Comparison of ENCODE assay signal across 17 mouse cellular contexts in genomic region chr13:3779575-3780226, GRCm38 (mm10). TPM values are rescaled to one million over a fixed set of nuclear protein-coding genes. Genes with fewer than 3 reads are reported as not detected.
DNase-seq lines count a peak whose midpoint lies in the region; ATAC-seq and TF ChIP-seq lines count a peak whose summit lies in the region.
"Had no signal": no experiment of that assay in that cellular context is flagged by ENCODE, and none has a peak within 500 bp of the region (broad histone marks: within the 10 kb centered on the region; RNA-seq: fewer than 3 reads in every experiment).

No protein-coding gene starts in this region.

- no peaks in the 10 kb centered on the region for H3K9me3 ChIP-seq in stomach, embryonic 16.5 days (replicated peaks; ENCODE audit: control insufficient read depth, low read length)
- H3K9me3 ChIP-seq: heart, embryonic 13.5 days; hindbrain, embryonic 12.5 days; midbrain, embryonic 12.5 days had no signal

- TF ChIP-seq CTCF in bone marrow macrophage, adult 2 months (IDR thresholded peaks at IDR 0.05; ENCODE audit: low read depth, low read length) = no peak

- no peak for TF ChIP-seq POLR2A in bone marrow macrophage, adult 2 months (IDR thresholded peaks at IDR 0.05; ENCODE audit: borderline replicate concordance, low read depth, low read length)

- no peak for ATAC-seq in stomach, embryonic 16.5 days (ENCODE audit: insufficient read depth, low FRiP score)
- ATAC-seq: forebrain, embryonic 16.5 days had no signal

- H3K27me3 ChIP-seq in stomach, embryonic 16.5 days (ENCODE audit: control insufficient read depth, insufficient read depth, low read length) = no peaks in the 10 kb centered on the region
- H3K27me3 ChIP-seq: heart, embryonic 13.5 days; hindbrain, embryonic 12.5 days; midbrain, embryonic 12.5 days had no signal

- H3K4me3 ChIP-seq in bone marrow macrophage, adult 2 months (ENCODE audit: insufficient read depth, low read length) = no peak overlapping the region
- no peak overlapping the region for H3K4me3 ChIP-seq in stomach, embryonic 16.5 days (replicated peaks; ENCODE audit: low read length)
- H3K4me3 ChIP-seq: heart, embryonic 13.5 days; hindbrain, embryonic 12.5 days; midbrain, embryonic 12.5 days had no signal

- H3K4me2 ChIP-seq in stomach, embryonic 16.5 days (ENCODE audit: low read depth, low read length) = no peak overlapping the region
- H3K4me2 ChIP-seq: heart, embryonic 13.5 days; hindbrain, embryonic 12.5 days; midbrain, embryonic 12.5 days had no signal

- peak; percentile 13 for DNase-seq in ovary, adult 18-20 months (ENCODE audit: low spot score)
- DNase-seq in ovary, postnatal 36 days (ENCODE audit: low spot score) = no peak
- DNase-seq in lung, postnatal 25 days (ENCODE audit: low spot score) = peak; percentile 72
- no peak for DNase-seq in testis, postnatal 10 days (ENCODE audit: low spot score)
- DNase-seq in right cerebral cortex, adult 2 months (ENCODE audit: low spot score in 2 of 2) = no peak
- DNase-seq: adrenal gland, postnatal 25 days; kidney, adult 11 months; kidney, postnatal 25 days; right cerebral cortex, postnatal 4 days had no signal

- 75% methylated on average over 8 of the region's 8 CpGs for WGBS in stomach, embryonic 16.5 days

- peak overlapping the region; percentile 54 for H3K27ac ChIP-seq in bone marrow macrophage, adult 2 months (ENCODE audit: insufficient read depth, low read depth, low read length)
- H3K27ac ChIP-seq in stomach, embryonic 16.5 days (ENCODE audit: low read length) = peak overlapping the region; percentile 59
- H3K27ac ChIP-seq: heart, embryonic 13.5 days; hindbrain, embryonic 12.5 days; midbrain, embryonic 12.5 days had no signal

- no peak overlapping the region for H3K9ac ChIP-seq in stomach, embryonic 16.5 days (ENCODE audit: low read length)
- H3K9ac ChIP-seq: heart, embryonic 13.5 days; hindbrain, embryonic 12.5 days; midbrain, embryonic 12.5 days had no signal

- H3K4me1 ChIP-seq in bone marrow macrophage, adult 2 months (ENCODE audit: control insufficient read depth, insufficient read depth, low read length) = peaks cover 55% of the 10 kb centered on the region
- H3K4me1 ChIP-seq in stomach, embryonic 16.5 days (ENCODE audit: control insufficient read depth, insufficient read depth, low read length) = peaks cover 3% of the 10 kb centered on the region; the same call in 1 of the 2 replicates
- H3K4me1 ChIP-seq: midbrain, embryonic 12.5 days had no signal

- no peaks in the 10 kb centered on the region for H3K36me3 ChIP-seq in stomach, embryonic 16.5 days (ENCODE audit: control insufficient read depth, insufficient read depth, low read length)
- H3K36me3 ChIP-seq: heart, embryonic 13.5 days; hindbrain, embryonic 12.5 days; midbrain, embryonic 12.5 days had no signal

RNA-seq across cellular contexts. Expression of gene Calml3, which starts 24.4 kb away (rescaled TPM):
- polyA plus RNA-seq in bone marrow macrophage, adult 2 months (2012; ENCODE audit: insufficient read depth, insufficient read length, missing spikeins) = not detected in 2 replicates
- 25.1 and 40.9 TPM in 2 replicates for polyA plus RNA-seq in stomach, embryonic 16.5 days (2015; fragmentation: Nextera tagmentation; extraction: Ambion mirVana)
- polyA plus RNA-seq: forebrain, embryonic 16.5 days; heart, embryonic 13.5 days; hindbrain, embryonic 12.5 days; liver, embryonic 16.5 days; midbrain, embryonic 12.5 days had no signal

RNA-seq across cellular contexts. Expression of gene Calm4, which starts 57.9 kb away (rescaled TPM):
- not detected in 2 replicates for polyA plus RNA-seq in bone marrow macrophage, adult 2 months (2012; ENCODE audit: insufficient read depth, insufficient read length, missing spikeins)
- 1.9 and 2.1 TPM in 2 replicates for polyA plus RNA-seq in stomach, embryonic 16.5 days (2015; fragmentation: Nextera tagmentation; extraction: Ambion mirVana)
- polyA plus RNA-seq: forebrain, embryonic 16.5 days; heart, embryonic 13.5 days; hindbrain, embryonic 12.5 days; limb, embryonic 11.5 days; liver, embryonic 16.5 days; midbrain, embryonic 12.5 days had no signal

Comparison
In these comparisons a context has a peak if more than half of its experiments do, and no peak if none do; other contexts are left out.
1. DNase-seq: peak in ovary, adult 18-20 months (single experiment) and lung, postnatal 25 days (single experiment); none in ovary, postnatal 36 days (single experiment), testis, postnatal 10 days (single experiment) and right cerebral cortex, adult 2 months (0 of 2).
2. RNA of gene Calml3, which starts 24.4 kb away (polyA plus RNA-seq): 25.1 to 40.9 TPM in stomach, embryonic 16.5 days; not detected in bone marrow macrophage, adult 2 months; every median in the first group is over 10 times any median in the second.